Mouse (Mus musculus) neural tube, embryonic 14.5 days (tissue): ENCODE measurements at regions not wholly inside any gene's neighbourhood (a gene's known extent, or its start where the extent isn't known, plus 50 kb on each side); places are given as distances from the start of the nearest gene placed in this dataset.

Experiments used
- ATAC-seq: fragments of 200-750 bp; cut with Nextera tagmentation; 2 replicates; pipeline ENCODE4 v1.8.0; 2017; ENCODE audit warnings: low read depth, mild to moderate bottlenecking, moderate TSS enrichment, moderate library complexity
- H3K27ac ChIP-seq: fragments of 300-500 bp; sonication (generic); 2 replicates; pipeline ENCODE4 v1.5.1; 2014; ENCODE audit warnings: low read depth, mild to moderate bottlenecking, control low read depth, low read length, moderate library complexity, mixed read lengths
- H3K27me3 ChIP-seq: fragments of 300-500 bp; sonication (generic); 2 replicates; pipeline ENCODE4 v1.6.1; 2014; ENCODE audit warnings: low read length; ENCODE audit not compliant: control insufficient read depth, insufficient read depth
- H3K36me3 ChIP-seq: fragments of 300-500 bp; sonication (generic); 2 replicates; pipeline ENCODE4 v1.6.1; 2014; ENCODE audit warnings: low read length, mixed read lengths; ENCODE audit not compliant: control insufficient read depth, insufficient read depth
- H3K4me1 ChIP-seq: fragments of 300-500 bp; sonication (generic); 2 replicates; pipeline ENCODE4 v1.6.1; 2014; ENCODE audit warnings: low read length; ENCODE audit not compliant: control insufficient read depth, insufficient read depth
- H3K4me2 ChIP-seq: fragments of 300-500 bp; sonication (generic); 2 replicates; pipeline ENCODE4 v1.6.1; 2014; ENCODE audit warnings: mild to moderate bottlenecking, low read depth, low read length, control low read depth
- H3K4me3 ChIP-seq: fragments of 300-500 bp; sonication (generic); 2 replicates; pipeline ENCODE4 v1.5.1; 2014; ENCODE audit warnings: low read depth, low read length, control low read depth, mixed read lengths
- H3K9ac ChIP-seq: fragments of 300-500 bp; sonication (generic); replicated peaks from 2 replicates; pipeline ENCODE4 v1.6.1; 2014; ENCODE audit warnings: low read depth, mild to moderate bottlenecking, control low read depth, low read length, mixed read lengths
- H3K9me3 ChIP-seq: fragments of 300-500 bp; sonication (generic); 2 replicates; pipeline ENCODE4 v1.6.1; 2016; ENCODE audit warnings: low read length; ENCODE audit not compliant: control insufficient read depth
- WGBS: fragments of 180-500 bp; shearing (Covaris S2); extraction: QIAGEN DNeasy Blood & Tissue Kit; methylation state at CpG from one replicate; pipeline ENCODE4 v1.1.7; 2014; 5-methylcytosine and 5-hydroxymethylcytosine counted together

DNA sequence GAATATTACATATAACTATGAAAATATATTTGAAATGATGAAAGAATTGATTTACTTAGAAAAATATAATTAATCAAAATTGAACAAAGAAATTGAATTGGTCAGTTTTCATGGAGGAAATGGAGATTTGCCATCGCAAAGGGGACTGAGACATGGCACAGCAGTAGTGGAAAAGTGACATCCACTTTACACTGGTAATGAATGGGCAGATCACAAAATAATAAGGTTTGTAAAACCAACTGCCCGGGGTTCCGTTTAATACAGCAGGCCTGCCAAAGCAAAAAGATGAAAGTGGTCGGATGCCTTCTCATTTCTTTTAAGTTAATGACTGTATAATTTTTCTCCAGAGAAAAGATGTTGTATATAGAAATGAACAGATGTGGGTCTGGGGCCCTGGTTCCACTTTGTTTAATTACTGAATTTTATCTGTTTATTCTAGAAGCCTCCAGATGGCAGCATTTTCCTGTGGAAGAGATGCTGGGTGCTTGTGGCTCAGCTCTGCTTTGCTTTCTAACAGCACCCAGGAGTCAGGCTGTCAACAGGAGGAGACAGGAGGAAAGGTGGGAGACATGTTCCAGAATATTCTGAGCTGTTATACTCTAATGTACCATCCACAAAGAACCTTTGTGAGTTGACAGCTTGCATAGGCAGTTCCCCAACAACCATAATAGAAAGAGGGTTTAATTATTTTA is 75.6 kb upstream of the Fbxl17 start:
- Histone ChIP-seq H3K9ac (no peak overlapping the region), H3K27ac (no peak overlapping the region), H3K9me3 (no peaks in the 10 kb centered on the region), H3K36me3 (no peaks in the 10 kb centered on the region), H3K4me2 (no peak overlapping the region), H3K4me1 (no peaks in the 10 kb centered on the region), H3K4me3 (no peak overlapping the region), H3K27me3 (no peaks in the 10 kb centered on the region)
- ATAC-seq = peak; percentile 91
- 37% methylated on average over 4 of the region's 4 CpGs for WGBS

DNA sequence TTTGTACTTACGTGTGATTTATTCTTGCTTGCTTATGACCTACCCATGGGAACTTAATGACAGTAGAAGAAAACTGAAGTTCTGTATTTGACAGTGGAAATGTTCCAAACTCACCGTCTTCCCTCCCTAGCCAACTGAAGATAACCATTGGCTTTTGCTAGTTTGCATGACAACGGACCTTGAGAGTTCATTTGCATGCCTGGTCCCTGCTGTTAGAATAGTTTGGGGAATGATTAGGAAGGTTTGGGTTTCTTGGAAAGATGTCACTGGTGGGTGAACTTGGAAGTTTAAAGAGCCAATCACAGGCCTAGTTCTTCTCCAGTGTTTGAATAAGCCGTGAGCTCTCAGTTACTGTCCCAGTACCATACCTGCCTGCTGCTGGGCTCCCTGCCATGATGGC is 83.1 kb upstream of the Fbxl17 start:
- Histone ChIP-seq H3K9ac (no peak overlapping the region), H3K36me3 (no peaks in the 10 kb centered on the region), H3K27me3 (no peaks in the 10 kb centered on the region), H3K9me3 (no peaks in the 10 kb centered on the region), H3K4me2 (no peak overlapping the region), H3K27ac (no peak overlapping the region), H3K4me3 (no peak overlapping the region), H3K4me1 (no peaks in the 10 kb centered on the region)
- WGBS = 65% methylated on average over 4 of the region's 4 CpGs
- ATAC-seq = no peak

DNA sequence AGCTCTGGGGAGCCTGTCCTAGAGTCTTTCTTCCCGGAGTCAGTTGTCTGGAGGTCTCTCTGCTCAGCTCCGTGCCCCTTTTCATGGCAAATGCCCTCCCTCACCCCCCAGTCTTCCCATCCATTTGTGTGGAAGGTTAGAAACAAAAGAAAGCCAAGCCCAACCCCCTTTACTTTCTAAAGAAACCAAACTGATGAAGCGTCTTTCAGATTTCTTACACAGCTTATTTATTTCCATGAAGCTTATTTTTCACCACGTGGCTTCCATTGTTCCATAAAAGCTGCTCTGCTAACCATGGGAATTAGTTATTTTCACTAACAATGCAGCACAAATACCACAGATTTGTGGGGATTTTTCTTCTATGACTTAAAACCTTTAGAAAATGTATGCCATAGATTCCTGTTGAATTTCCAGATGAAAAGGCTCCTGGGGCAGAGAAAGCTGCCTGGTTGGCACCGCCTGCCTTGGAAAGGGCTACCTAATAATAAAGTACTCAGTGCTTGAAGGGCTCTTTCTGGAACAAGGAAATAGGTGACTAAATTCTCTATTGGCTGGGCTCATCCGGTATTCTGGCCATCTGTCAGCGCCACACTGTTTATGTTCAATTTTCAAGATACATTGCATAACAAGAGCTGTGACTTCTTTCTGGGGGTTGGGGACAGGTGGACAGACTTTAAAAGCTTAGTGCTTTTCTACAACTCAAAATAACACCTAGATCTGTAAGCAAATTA is 107.4 kb upstream of the Fbxl17 start:
- Histone ChIP-seq H3K9ac (no peak overlapping the region), H3K27me3 (no peaks in the 10 kb centered on the region), H3K4me2 (no peak overlapping the region), H3K9me3 (no peaks in the 10 kb centered on the region), H3K27ac (no peak overlapping the region), H3K4me3 (no peak overlapping the region), H3K36me3 (no peaks in the 10 kb centered on the region), H3K4me1 (no peaks in the 10 kb centered on the region)
- WGBS = 38% methylated on average over 7 of the region's 7 CpGs
- ATAC-seq = no peak

DNA sequence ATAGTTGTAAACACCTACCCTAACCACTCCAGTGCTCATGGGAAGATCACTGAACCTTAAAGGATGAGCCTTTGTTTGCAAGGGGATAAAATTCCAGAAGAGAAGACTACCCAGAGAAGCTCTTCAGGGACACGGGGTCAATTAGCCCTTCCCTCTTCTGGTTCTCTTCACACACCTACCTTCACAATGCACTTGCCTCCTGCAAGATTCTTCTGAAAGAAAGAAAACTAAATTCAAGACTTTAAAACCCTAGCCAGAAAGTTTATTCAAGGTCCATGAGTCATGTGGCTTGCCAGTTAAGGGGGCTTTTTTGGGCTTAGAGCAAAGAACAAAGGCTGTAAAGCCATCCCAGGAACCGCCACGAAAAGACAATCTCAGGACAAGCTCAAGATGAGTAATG is 122.9 kb upstream of the Fbxl17 start:
- no peak for ATAC-seq
- Histone ChIP-seq H3K4me1 (no peaks in the 10 kb centered on the region), H3K27ac (no peak overlapping the region), H3K4me2 (no peak overlapping the region), H3K36me3 (no peaks in the 10 kb centered on the region), H3K9me3 (no peaks in the 10 kb centered on the region), H3K4me3 (no peak overlapping the region), H3K27me3 (no peaks in the 10 kb centered on the region), H3K9ac (no peak overlapping the region)
- 23% methylated on average over 3 of the region's 3 CpGs for WGBS

DNA sequence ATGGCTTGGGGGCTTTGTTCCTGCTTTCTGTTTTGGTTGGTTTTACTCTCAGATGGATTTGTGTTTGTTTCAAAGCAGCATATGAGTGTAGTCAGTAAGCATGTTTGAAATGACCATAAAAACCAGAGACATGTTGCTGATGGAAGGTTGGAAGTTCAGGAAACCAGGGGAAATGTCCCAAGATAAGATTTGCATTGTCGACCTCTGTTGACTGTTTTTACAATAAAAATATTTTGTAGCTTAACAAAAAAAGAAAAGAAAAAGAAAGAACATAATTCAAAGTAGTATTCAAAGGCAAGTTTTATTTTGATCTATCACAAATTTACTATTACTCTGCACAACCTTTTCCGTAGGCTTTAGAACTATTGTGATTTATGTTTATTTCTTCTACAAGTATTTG is 137.8 kb upstream of the Fbxl17 start:
- no peak for ATAC-seq
- H3K9ac ChIP-seq = no peak overlapping the region
- no peaks in the 10 kb centered on the region for H3K9me3 ChIP-seq
- no peaks in the 10 kb centered on the region for H3K36me3 ChIP-seq
- H3K27ac ChIP-seq = no peak overlapping the region
- H3K4me3 ChIP-seq = no peak overlapping the region
- WGBS = 82% methylated on average over 2 of the region's 2 CpGs
- no peaks in the 10 kb centered on the region for H3K4me1 ChIP-seq
- no peak overlapping the region for H3K4me2 ChIP-seq
- no peaks in the 10 kb centered on the region for H3K27me3 ChIP-seq

DNA sequence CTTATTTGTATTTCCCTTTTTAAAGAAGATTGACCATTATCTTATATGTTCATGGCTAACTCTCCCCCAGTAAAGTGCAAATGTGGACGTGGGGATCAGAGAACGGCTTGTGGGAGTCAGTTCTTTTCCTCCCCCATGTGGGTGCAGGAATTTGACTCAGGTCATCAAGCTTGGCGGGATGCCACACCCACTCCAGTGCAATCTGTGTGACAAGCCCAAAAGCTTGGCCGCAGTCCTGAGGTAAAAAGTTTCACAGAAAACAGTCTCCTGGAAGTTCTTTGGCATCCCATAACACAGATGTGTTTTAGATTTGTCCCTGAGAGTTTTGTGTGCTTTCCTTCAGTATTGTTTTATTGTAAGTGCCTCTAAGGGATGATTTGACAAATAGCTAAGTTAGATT is 144.6 kb upstream of the Fbxl17 start:
- no peaks in the 10 kb centered on the region for H3K4me1 ChIP-seq
- ATAC-seq = no peak
- no peaks in the 10 kb centered on the region for H3K9me3 ChIP-seq
- no peaks in the 10 kb centered on the region for H3K36me3 ChIP-seq
- no peaks in the 10 kb centered on the region for H3K27me3 ChIP-seq
- H3K4me3 ChIP-seq = no peak overlapping the region
- no peak overlapping the region for H3K4me2 ChIP-seq
- no peak overlapping the region for H3K27ac ChIP-seq
- WGBS = 87% methylated on average over 4 of the region's 4 CpGs
- H3K9ac ChIP-seq = no peak overlapping the region

DNA sequence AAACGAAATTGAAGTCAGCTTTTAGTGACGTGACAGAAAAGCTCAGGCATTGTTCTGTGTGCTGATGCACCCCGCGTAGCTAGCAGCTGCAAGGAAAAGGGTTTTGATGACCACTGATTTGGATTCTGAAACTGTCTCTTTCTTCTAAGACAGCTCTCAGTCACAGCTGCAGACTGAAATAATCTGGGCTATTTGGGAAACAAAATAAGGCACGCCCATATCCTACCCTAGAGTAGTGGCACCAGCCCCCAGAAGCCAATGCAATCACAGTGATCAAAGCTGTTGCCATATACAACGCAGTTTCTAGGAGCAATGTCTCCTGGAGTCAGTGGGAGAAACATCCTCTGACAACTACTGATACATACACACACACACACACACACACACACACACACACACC is 157.9 kb upstream of the Fbxl17 start:
- H3K27ac ChIP-seq = no peak overlapping the region
- no peak for ATAC-seq
- no peak overlapping the region for H3K9ac ChIP-seq
- no peaks in the 10 kb centered on the region for H3K36me3 ChIP-seq
- no peak overlapping the region for H3K4me3 ChIP-seq
- H3K9me3 ChIP-seq = no peaks in the 10 kb centered on the region
- 70% methylated on average over 6 of the region's 6 CpGs for WGBS
- no peaks in the 10 kb centered on the region for H3K4me1 ChIP-seq
- H3K4me2 ChIP-seq = no peak overlapping the region
- no peaks in the 10 kb centered on the region for H3K27me3 ChIP-seq

DNA sequence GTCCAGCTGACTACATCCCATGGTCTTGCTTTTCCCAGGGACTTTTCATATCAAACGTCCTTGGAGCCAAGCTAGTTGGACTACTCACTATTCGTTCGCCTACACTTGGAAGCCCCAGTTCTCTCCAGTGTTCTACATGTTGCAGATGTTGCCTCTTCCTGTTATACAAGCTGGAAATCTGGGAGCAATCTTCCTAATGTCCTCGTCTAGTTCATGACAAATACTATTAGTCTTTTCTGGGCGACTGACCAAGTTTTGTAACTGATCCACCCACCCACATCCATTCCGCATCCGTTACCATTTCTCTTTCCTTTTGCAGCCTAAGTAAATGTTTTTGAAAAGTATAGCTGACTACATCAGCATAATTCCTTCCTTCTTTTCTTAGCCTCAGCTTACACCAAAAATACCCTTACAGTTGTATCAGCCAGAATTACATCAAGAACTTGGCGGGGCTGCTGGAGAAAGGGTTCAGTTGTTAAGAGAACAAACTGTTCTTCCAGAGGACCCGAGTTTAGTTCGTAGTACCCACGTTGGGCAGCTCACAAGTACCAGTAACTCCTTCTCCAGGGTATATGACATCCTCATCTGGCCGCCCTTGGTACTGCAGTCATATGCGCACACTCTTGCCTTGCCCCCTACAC is 161.1 kb upstream of the Fbxl17 start:
- Histone ChIP-seq H3K27ac (no peak overlapping the region), H3K27me3 (no peaks in the 10 kb centered on the region), H3K9ac (no peak overlapping the region), H3K9me3 (no peaks in the 10 kb centered on the region), H3K4me1 (no peaks in the 10 kb centered on the region), H3K4me2 (no peak overlapping the region), H3K36me3 (no peaks in the 10 kb centered on the region), H3K4me3 (no peak overlapping the region)
- ATAC-seq = no peak
- WGBS = 90% methylated on average over 13 of the region's 13 CpGs

DNA sequence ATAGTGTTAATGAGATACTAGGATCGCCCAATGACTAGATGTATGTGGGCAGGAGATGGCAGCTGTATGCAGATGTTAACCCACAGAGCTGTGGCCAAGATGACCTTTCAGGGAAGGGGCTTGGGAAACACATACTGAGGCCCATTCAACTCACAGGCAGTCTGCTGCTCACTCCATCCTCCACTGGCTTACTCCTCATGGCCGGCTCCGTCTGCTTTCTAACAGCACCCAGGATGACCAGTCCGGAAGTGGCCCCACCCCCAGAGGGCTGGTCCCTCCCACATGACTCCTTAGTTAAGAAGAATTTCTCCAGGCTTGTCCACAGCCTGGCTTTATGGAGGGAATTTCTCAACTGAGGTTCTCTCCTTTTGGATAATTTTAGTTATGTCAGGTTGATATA is 161.8 kb upstream of the Fbxl17 start:
- 87% methylated on average over 4 of the region's 4 CpGs for WGBS
- no peak overlapping the region for H3K27ac ChIP-seq
- no peaks in the 10 kb centered on the region for H3K36me3 ChIP-seq

More for the DNA sequence above, 161.8 kb upstream of the Fbxl17 start:
- no peaks in the 10 kb centered on the region for H3K9me3 ChIP-seq
- H3K4me2 ChIP-seq = no peak overlapping the region
- H3K9ac ChIP-seq = no peak overlapping the region
- H3K4me1 ChIP-seq = no peaks in the 10 kb centered on the region
- no peak overlapping the region for H3K4me3 ChIP-seq
- no peak for ATAC-seq
- H3K27me3 ChIP-seq = no peaks in the 10 kb centered on the region
